Mouse (Mus musculus) MN1 (cell line): Measurements from ENCODE around the gene Pir.

Source experiments
- DNase-seq: peaks from one replicate; pipeline ENCODE4 v3.0.0-alpha.2; 2016; ENCODE audit warnings: low spot score

The Pir gene

DNA sequence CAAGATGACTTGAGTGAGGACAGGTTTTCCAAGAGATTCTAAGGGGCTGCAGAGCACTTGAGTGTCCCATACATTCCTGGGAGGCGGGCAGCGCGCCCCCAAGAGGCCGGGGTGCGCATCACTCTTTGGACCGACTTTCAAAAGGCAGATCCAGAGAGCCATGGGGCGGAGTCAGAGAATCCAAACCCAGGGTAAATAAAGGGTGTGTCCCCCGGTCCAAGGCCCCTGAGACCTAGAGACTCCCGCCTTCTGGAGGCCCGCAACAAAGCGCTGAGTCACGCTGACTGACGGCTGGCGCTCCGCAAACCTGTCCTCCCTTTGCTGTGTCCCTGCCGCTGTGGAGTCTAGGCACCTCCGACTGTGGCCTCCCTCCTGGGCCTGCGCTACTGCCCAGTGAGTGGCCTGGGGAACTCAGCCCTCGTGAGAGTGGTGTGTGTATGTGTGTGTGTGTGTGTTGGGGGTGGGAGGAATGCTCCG is at the start of gene Pir:
TSS of gene Pir (plus strand) at position 87 of the 477 bp plus-strand sequence.
- DNase-seq: peak; percentile 77

- no peak for DNase-seq
Observed at GRCm38 (mm10) chrX:164221989-164222388, 47.2 kb upstream of the Pir start.

GRCm38 (mm10) chrX:164233380-164233779 is 35.8 kb upstream of the Pir start:
- no peak for DNase-seq

DNA sequence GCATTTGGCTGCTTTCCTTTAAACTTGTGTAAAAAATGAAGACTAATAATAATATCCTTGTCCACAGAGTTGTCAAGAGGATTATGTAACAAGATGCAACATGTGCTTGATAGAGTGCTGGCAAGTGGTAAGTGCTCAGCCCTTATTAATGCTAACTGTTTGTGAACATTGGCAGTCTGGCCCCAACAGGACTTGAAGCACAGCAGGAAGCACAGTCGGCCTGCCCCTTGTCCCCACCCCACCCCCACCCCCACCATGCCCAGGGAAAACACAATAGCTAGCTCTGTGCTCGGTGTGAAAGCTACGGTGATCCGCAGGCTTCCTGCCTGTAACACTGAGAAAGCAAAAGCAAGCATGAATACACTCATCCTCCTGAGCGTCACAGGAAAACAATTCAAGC is 23.5 kb upstream of the Pir start:
- DNase-seq: no peak

- no peak for DNase-seq
Observed at GRCm38 (mm10) chrX:164246722-164247121, 22.4 kb upstream of the Pir start.

DNA sequence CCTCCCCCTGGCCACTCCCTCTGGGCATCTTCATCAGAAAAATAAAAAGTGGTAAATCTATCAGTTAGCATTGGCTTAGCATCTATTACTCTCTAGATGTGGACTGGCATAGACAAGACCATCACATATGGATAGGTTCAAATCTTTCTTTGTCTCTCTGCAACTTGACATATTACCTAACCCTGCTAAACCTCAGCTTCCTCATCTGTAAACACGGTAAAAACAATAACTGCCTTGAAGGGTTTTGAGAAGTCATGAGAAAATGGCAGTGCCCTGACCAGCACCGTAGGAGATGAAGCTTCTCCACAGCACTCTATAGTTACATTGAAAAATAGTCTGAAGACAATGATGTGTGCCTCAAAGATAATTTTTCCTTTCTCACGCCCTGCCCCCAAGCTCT is 12.6 kb upstream of the Pir start:
- DNase-seq: no peak

DNA sequence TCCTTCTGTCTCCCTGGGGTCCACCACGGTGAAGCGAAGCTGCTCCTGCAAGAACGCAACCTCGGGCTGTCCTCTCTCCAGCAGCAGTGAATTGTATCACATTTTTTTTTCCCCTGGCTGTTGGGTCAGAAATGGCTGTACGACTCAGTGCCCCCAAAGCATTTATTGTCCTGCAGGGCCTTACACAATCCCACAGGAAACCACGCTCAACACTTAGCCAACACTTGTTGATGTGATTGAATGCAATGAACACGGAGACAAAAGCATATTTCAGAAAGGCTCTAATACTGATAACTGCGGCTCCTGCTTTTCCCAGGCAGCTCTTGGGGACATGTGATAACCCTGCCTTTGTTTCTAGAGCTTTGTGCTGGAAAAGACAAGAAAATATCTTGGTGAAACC is 11.1 kb upstream of the Pir start, which contains the start of gene Bmx:
TSS of gene Bmx (minus strand) at position 137 of the 400 bp plus-strand sequence.
- DNase-seq: no peak

DNA sequence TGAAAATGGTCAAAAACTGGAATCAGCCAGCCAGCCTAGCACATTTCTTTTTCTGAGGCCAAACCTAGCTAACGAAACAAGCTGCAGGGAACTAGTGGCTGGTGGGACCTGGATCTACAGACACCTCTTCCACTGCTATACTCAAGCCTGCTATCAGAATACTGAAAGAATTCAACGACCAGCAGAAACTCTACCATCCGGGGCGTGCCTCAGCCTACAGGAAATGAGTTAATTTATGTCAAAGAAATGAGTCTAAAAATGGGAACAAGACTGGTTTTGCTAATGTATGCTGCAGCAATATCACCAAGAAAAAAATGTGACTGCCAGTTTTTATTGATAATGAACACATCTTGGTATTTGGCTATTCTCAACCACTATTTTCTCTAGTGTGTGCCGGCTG is 10.5 kb upstream of the Pir start:
- no peak for DNase-seq

DNA sequence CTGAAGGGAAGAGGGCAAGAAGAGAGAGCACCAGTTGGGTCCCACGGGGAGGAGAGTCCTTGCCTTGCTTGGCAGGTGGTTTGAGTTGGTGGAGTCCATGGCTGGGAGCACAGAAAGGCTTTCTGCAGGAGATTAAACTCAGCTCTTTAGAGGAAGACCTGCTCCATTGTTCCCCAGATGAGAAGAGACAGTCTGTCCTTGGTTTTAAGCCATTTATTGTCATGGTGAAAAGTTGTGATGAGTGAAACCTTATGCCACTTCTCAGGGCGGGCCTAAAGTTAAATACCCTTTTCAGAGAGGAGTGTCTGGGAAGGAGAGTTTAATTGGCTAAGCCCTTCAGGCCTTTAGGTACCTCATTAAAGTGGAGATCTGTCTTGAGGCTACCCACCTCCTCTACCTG is 6.9 kb upstream of the Pir start:
- no peak for DNase-seq

DNA sequence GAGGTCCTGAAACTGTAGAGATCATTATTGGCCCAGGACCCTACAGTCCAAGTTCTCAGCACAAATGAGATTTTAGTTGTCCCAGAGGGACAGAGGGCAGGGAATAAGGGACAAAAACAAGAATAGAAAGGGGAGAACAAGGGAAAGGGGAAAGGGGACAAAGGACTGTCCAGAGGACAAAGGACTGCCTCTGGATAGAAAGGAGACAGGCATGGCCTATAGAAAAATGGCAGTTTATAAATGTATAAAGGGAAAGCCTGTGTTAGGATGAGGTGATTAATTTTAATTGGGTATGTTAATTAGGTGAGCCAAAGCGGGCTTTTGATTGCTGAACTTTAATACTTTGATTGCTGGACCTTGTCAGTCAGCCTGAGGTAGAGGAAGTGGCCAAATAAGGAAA is 4.3 kb upstream of the Pir start:
- DNase-seq: no peak

- DNase-seq: no peak
Observed at GRCm38 (mm10) chrX:164270603-164271002, 1.4 kb downstream of the Pir start.

- no peak for DNase-seq
Observed at GRCm38 (mm10) chrX:164275536-164275935, 6.4 kb downstream of the Pir start.

GRCm38 (mm10) chrX:164280918-164281647 is 11.9 kb downstream of the Pir start:
- DNase-seq: no peak

GRCm38 (mm10) chrX:164283808-164284207 is 14.6 kb downstream of the Pir start:
- no peak for DNase-seq

DNA sequence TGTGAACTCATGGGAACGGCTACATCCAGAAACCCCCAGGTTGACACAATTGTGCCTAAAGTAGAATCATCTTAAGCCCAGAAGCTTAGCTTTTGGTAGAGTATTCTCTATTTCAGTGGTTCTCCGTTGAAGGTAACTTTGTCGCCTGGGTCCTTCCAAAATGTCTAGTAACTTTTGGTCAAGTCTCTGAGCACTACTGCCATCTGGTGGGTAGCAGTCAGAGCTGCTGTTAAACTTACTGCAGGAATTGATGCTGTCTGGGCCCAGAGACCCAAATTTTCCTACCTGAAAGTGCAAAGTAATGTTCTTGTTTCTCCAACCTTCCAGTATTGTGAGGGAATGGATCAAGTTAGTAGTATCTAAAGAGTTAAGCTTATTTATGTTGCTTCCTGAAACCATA is 17.9 kb downstream of the Pir start:
- DNase-seq: no peak

DNA sequence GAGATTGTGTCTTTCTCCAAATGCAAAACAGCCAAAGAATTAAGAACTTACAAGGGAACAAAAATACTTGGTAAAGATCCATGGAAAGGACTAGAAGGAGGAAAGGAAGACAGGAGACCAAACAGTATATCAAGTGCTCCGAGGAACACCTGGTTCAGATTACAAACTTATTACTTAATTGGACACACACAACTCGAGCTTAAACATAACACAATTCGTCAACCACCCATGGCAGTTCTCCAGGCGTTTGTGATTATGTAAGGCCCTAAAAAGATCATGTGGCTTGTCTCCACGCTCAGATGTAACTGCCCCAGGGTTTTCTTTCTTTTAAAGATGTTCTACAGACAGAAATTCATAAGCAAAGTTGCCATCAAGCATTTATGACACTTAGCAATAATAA is 22.0 kb downstream of the Pir start:
- no peak for DNase-seq

DNA sequence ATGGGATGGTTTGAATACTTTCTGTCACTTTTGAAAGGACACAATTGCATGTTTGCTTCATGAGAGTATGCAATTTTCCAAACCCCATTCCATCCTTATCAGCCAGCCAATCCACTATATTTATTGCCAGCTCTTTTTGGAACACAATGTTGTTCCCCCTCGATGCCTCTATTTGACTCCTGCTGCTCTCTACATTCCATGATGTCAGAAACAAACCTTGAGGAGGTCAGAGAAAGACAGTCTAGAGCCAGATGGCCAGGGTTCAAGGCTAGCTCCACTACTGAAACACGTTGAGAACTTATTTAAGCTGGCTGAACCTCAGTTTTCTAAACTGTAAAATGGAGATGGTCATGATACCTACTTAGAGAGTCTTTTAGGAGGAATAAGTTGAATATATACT is 37.1 kb downstream of the Pir start:
- no peak for DNase-seq

- DNase-seq: peak; percentile 63
Observed at GRCm38 (mm10) chrX:164313876-164314275, 44.7 kb downstream of the Pir start.

DNA sequence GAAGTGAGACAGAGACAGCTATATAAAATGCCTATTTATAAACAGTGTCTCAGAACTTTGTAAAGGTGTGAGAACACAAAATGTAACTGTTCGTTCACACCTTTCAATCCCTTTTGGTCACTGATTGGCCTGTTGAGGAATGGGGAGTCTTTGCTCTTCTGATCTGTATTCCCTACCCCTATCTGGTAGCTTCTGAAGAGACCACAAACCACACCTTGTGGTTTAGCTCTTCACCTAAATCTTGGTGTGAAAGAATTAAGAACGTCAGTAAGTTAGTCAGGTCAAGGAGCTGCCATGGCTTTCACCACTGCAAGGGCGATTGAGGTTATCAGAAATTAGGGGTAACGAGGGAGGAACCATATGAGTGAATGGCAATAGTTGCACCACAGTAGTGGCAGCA is 49.4 kb downstream of the Pir start:
- no peak for DNase-seq

- no peak for DNase-seq
Observed at GRCm38 (mm10) chrX:164320031-164320430, 50.9 kb downstream of the Pir start.

GRCm38 (mm10) chrX:164322492-164322891 is 53.3 kb downstream of the Pir start:
- no peak for DNase-seq

DNA sequence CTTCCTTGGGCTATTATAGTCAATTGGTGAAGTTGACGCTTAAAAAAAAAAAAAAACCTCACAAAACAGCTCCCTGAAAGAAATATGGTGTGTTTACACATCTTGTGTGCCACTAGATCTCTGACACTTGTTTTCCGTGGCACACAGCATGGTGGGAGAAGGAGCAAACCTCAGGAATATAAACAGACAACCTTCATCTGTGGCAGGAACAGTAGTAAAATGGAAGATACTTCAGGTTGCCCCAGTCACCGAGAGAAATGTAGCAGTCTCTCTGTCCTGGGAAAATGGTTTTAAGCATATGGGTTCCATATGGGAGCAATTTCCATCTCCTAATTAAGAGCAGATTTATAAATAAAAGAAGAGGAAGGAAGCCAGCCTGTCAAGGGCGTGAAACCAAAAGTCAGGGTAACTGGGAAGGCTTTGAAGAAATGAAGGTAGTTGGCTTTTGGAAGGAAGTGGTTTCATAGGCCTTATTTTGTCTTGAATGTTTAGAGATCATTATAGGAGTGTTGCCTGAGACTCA is 54.3 kb downstream of the Pir start:
- no peak for DNase-seq

DNA sequence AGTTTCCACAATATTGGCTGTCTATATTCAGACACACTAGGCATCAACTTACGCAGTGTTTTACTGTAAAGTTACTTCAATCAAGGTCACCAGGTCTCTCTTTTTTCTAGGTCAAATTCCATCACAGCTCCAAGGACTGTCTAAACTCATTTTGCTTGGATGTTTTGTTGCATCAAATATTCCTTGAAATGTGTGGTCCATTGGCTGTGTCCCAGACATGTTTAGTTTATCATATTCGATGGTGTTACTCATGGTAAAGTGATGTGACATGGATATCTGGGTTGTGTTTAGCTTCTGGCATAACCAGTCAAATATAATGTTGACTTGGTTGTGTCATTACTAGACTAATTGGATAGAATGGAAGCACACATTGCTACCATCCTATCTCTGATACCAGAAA is 61.2 kb downstream of the Pir start:
- no peak for DNase-seq

GRCm38 (mm10) chrX:164330766-164331165 is 61.6 kb downstream of the Pir start:
- no peak for DNase-seq
